Mouse (Mus musculus) hindbrain, embryonic 12.5 days (tissue): ENCODE data around the gene Hist3h2a. TPM values are rescaled to one million over a fixed set of nuclear protein-coding genes. Genes with fewer than 3 reads are reported as not detected.
"Not testable (repeated sequence)": the region's sequence is repeated elsewhere in the genome, so short reads cannot be mapped to it uniquely, and the experiment has no call there.

Experiments used
- ATAC-seq: fragments of 200-750 bp; cut with Nextera tagmentation; 2 replicates; pipeline ENCODE4 v1.8.0; 2017; ENCODE audit warnings: moderate TSS enrichment; ENCODE audit not compliant: low FRiP score
- H3K27ac ChIP-seq: fragments of 300-500 bp; sonication (generic); 2 replicates; pipeline ENCODE4 v1.5.1; 2016; ENCODE audit warnings: mild to moderate bottlenecking
- H3K27me3 ChIP-seq: fragments of 300-500 bp; sonication (generic); 2 replicates; pipeline ENCODE4 v1.6.1; 2016; ENCODE audit warnings: mild to moderate bottlenecking
- H3K36me3 ChIP-seq: fragments of 300-500 bp; sonication (generic); 2 replicates; pipeline ENCODE4 v1.6.1; 2016; ENCODE audit warnings: mild to moderate bottlenecking
- H3K4me1 ChIP-seq: fragments of 300-500 bp; sonication (generic); 2 replicates; pipeline ENCODE4 v1.6.1; 2016
- H3K4me2 ChIP-seq: fragments of 300-500 bp; sonication (generic); replicated peaks from 2 replicates; pipeline ENCODE4 v1.6.1; 2016; ENCODE audit warnings: mild to moderate bottlenecking
- H3K4me3 ChIP-seq: fragments of 300-500 bp; sonication (generic); 2 replicates; pipeline ENCODE4 v1.5.1; 2016; ENCODE audit warnings: mild to moderate bottlenecking
- H3K9ac ChIP-seq: fragments of 300-500 bp; sonication (generic); 2 replicates; pipeline ENCODE4 v1.6.1; 2016; ENCODE audit warnings: mild to moderate bottlenecking, moderate library complexity
- H3K9me3 ChIP-seq: fragments of 300-500 bp; sonication (generic); replicated peaks from 2 replicates; pipeline ENCODE4 v1.6.1; 2016; ENCODE audit warnings: mild to moderate bottlenecking
- WGBS: fragments of 180-500 bp; shearing (Covaris S2); methylation state at CpG from one replicate; pipeline ENCODE4 v1.1.7; 2016; 5-methylcytosine and 5-hydroxymethylcytosine counted together
- polyA plus RNA-seq: library from polyadenylated mRNA; unstranded; fragments of >200 nt; fragmentation: Nextera tagmentation; extraction: Ambion mirVana; gene quantifications from 2 replicates; pipeline ENCODE4 v1.2.1, GENCODE M21; 2016

Hist3h2a gene
- polyA plus RNA-seq, 1 experiment from 2014 or later: 90.1 TPM

DNA sequence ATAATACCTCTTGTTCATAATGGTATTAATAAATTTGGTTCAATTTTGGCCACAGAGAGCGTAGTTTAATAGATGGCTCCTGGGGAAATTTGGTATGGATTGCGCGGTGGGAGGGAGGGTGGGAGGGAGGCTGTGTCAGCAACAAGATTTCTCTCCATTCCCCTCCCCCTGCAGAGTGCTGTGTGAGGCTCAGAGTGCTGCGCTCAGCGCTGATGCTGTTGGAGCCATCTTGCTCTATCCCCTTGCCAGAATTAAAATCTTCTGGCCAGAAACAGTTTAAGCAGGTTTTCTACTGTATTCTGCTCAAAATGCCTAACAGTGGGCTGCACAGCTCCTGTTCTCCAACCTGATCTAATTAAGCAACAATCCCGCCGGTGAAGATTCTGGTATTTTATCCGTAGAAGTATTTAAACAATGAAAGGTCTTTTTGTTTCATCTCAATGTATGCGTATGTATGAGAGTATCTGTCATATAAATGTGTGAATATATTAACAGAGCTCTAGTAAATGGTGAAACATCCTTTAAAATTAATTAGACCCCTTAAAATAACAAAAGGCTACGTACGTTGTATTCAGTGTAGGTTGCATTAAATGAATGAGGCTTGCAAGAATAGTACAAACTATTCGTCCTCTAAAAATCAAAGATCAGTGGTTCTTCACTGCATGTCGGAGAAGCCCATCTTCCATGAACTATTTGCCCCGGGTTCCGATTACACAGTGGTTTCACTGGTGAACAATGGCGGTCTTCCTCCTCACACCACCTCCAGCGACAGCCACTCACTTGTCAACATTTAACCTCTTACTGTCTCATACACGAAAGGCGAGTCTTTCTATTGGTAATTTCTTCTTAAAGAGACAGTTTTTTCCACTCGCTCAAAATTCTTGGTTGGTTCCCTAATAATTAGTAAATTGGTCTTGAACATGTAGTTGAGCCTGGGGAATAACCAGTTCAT, 4.7 kb upstream of the Hist3h2a start:
- no peaks in the 10 kb centered on the region for H3K27me3 ChIP-seq
- H3K4me2 ChIP-seq: peak overlapping the region; percentile 60
- ATAC-seq: peak; percentile 36
- H3K4me3 ChIP-seq: peak overlapping the region; percentile 58
- peak overlapping the region; percentile 99 for H3K27ac ChIP-seq
- H3K9ac ChIP-seq: peak overlapping the region; percentile 91
- WGBS: 4% methylated on average over 20 of the region's 20 CpGs
- no peaks in the 10 kb centered on the region for H3K9me3 ChIP-seq
- H3K4me1 ChIP-seq: peaks cover 27% of the 10 kb centered on the region
- no peaks in the 10 kb centered on the region for H3K36me3 ChIP-seq

DNA sequence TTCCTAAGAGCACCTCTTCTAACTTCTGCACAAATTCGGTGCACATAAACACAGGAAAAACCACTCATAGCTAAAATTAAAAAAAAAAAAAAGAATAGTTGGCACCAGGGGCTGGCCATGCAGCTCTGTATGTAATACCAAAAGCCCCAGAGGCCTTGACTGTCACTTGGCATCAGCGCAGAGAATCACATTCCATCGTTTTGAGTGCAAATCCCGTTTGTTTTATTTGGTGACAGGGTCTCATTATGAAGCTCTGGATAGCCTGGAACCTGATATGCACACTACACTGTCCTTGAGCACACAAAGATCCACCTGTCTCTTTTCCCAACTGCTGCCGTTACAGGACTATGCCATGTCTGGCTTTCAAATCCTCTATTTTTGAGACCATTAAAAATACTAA, 3.3 kb upstream of the Hist3h2a start:
- Histone ChIP-seq H3K4me1 (peaks cover 32% of the 10 kb centered on the region), H3K9ac (peak overlapping the region; percentile 91; the same call in 1 of the 2 replicates), H3K9me3 (no peaks in the 10 kb centered on the region), H3K27ac (peak overlapping the region; percentile 99), H3K4me3 (no peak overlapping the region), H3K4me2 (peak overlapping the region; percentile 60), H3K27me3 (no peaks in the 10 kb centered on the region), H3K36me3 (no peaks in the 10 kb centered on the region)
- 73% methylated on average over 5 of the region's 5 CpGs for WGBS
- no peak for ATAC-seq

DNA sequence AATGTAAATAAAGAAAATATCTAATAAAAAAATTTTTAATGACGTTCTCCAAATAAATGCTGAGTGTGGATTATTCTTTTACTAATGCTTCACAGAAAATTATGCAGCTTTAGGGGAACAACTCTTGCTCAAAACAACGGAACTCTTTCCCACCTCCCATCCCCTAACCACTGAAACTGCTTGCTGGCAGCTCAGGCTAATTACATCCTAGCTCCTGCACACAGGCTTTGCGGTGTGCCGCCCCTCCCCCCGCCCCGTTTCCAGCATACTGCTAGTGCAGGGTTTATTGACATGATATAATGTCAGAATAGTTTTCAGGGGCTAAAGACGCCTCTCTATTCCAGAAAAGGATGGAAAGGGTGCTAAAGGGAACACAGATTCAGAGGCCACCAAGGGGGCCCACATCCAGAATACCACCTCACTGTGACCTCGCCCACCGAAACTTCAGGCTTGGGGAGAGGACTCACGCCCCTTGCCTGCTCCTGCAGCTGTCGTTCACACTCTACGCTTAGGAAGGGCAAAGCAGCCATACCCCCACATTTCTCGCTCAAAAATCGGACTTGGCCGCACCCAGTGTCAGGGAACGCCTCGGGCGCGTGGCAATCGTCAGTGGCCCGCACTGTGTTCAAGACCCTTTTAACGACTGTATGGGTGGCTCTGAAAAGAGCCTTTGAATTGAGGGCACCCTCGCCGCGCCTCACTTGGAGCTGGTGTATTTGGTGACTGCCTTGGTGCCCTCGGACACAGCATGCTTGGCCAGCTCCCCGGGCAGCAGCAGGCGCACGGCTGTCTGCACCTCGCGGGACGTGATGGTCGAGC, 925 bp upstream of the Hist3h2a start:
- peaks cover 47% of the 10 kb centered on the region for H3K4me1 ChIP-seq

DNA sequence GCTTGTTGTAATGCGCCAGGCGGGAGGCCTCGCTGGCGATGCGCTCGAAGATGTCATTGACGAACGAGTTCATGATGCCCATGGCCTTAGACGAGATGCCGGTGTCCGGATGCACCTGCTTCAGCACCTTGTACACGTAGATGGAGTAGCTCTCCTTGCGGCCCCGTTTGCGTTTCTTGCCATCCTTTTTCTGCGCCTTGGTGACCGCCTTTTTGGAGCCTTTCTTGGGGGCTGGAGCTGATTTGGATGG, 390 bp upstream of the Hist3h2a start:
- peak overlapping the region; percentile 99 for H3K27ac ChIP-seq
- peak overlapping the region; percentile 87 for H3K4me3 ChIP-seq
- H3K9me3 ChIP-seq, H3K36me3 ChIP-seq, H3K27me3 ChIP-seq, ATAC-seq: not testable (repeated sequence)
- H3K9ac ChIP-seq: peak overlapping the region; percentile 90
- H3K4me2 ChIP-seq: peak overlapping the region; percentile 95
- H3K4me1 ChIP-seq: peaks cover 49% of the 10 kb centered on the region
- WGBS: 0% methylated on average over 13 of the region's 17 CpGs

More for the DNA sequence above, 925 bp upstream of the Hist3h2a start:
- peak; percentile 33 for ATAC-seq
- no peaks in the 10 kb centered on the region for H3K9me3 ChIP-seq
- H3K27ac ChIP-seq: peak overlapping the region; percentile 99
- WGBS: under 1% methylated on average over 33 of the region's 33 CpGs
- H3K9ac ChIP-seq: peak overlapping the region; percentile 90
- H3K4me2 ChIP-seq: peak overlapping the region; percentile 95
- no peaks in the 10 kb centered on the region for H3K27me3 ChIP-seq
- 0 out of 2 replicates have a peak, but pooled peaks cover 4% of the 10 kb centered on the region for H3K36me3 ChIP-seq
- peak overlapping the region; percentile 87 for H3K4me3 ChIP-seq

DNA sequence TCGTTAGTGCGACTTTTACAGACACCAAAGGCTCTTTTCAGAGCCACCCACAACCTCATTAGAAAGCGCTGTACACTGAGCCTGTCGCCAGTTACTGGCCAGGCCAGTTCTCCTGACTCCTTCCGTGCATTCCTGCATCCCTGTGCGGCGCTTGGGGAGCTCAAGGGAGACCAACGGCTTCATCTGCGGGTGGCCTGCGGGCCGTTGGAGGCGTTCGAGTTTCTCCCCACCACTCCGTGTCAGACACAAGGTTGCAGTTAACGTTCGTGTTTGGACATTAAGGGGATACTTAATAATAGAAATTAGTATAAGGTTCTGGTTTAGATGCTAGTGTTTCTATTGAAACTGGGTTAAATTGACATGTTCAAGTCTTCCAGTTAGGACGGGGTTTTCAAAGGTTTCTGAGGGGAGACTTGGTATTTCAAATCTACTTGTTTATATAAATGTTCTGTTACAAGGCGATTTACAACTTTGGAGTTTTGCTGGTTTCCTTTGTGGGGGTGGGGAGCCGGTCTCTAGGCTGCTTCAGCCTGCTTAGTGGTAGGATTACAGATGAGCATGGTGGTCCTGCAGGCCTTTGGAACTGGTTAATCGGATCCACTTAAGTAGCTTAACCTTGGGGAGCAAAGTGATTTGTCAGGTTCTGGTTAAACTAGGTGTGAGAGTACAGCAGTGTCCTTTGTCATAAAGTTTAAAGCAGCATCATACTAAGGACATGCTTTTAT, 820 bp downstream of the Hist3h2a start:
- no peak for ATAC-seq
- Histone ChIP-seq H3K9ac (peak overlapping the region; percentile 91), H3K27ac (peak overlapping the region; percentile 99), H3K9me3 (no peaks in the 10 kb centered on the region), H3K4me3 (peak overlapping the region; percentile 87), H3K36me3 (0 out of 2 replicates have a peak, but pooled peaks cover 4% of the 10 kb centered on the region), H3K27me3 (no peaks in the 10 kb centered on the region), H3K4me1 (peaks cover 54% of the 10 kb centered on the region), H3K4me2 (peak overlapping the region; percentile 95)
- WGBS: 1% methylated on average over 20 of the region's 20 CpGs

DNA sequence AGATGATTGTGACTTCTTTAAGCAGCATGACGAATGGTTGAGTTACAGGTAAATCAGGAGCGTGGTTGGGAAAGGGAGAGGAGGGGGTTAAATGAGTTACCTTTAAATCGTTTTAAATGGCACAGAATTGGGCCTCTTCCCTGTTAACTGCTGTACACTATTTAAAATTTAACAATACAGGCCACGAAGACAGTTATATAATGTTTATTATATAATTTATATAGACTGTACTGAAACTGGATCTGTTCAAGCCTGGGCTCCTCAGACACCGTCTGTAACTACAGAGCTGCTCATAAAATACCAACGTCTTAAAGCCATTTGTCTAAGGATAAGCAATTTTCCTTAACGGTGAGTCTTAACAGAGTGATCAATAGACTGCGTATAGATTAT, 1.4 kb downstream of the Hist3h2a start:
- Histone ChIP-seq H3K27ac (peak overlapping the region; percentile 99), H3K27me3 (no peaks in the 10 kb centered on the region), H3K36me3 (0 out of 2 replicates have a peak, but pooled peaks cover 4% of the 10 kb centered on the region), H3K4me1 (peaks cover 48% of the 10 kb centered on the region), H3K4me2 (peak overlapping the region; percentile 95), H3K4me3 (peak overlapping the region; percentile 87), H3K9ac (peak overlapping the region; percentile 91), H3K9me3 (no peaks in the 10 kb centered on the region)
- no peak for ATAC-seq
- WGBS: 37% methylated on average over 8 of the region's 8 CpGs

DNA sequence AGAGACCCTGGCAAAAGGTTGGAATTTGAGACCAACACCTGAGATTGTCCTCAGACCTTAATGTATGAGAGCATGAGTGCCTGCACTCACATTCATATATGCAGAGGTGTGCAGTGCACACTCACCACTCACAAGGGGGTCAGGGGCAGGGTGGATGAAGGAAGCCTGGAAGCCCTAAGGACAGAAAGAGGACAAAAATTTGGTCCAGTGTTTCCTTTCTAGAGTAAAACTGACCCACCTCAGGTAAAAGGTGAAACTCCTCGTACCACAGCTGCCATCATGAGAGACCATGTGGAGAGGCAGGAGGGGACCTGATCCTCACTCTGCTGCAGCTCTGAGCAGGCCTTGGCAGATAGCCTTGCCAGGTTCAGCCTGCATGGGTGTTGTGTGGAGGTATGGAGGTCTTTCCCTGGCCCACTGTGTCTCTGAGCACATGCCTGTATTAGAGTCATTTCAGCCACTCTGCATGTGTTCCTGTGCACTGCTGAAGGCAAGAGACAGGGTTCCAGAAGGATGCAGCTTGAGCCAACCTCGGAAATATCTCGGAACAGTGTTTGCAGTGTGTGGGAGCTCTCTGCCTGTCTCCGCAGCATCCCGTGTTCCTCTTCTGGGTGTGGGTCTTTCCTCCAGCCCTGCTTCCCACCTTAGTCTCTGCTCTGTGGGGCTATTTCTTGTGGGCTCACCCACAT, 2.9 kb downstream of the Hist3h2a start:
- Histone ChIP-seq H3K9me3 (peaks cover 4% of the 10 kb centered on the region; the same call in 1 of the 2 replicates), H3K27me3 (peaks cover 10% of the 10 kb centered on the region; the same call in 1 of the 2 replicates), H3K36me3 (0 out of 2 replicates have a peak, but pooled peaks cover 4% of the 10 kb centered on the region), H3K9ac (peak overlapping the region; percentile 91), H3K4me1 (peaks cover 42% of the 10 kb centered on the region), H3K27ac (no peak overlapping the region), H3K4me2 (peak overlapping the region; percentile 95), H3K4me3 (peak overlapping the region; percentile 87)
- 90% methylated on average over 5 of the region's 5 CpGs for WGBS
- ATAC-seq: no peak

DNA sequence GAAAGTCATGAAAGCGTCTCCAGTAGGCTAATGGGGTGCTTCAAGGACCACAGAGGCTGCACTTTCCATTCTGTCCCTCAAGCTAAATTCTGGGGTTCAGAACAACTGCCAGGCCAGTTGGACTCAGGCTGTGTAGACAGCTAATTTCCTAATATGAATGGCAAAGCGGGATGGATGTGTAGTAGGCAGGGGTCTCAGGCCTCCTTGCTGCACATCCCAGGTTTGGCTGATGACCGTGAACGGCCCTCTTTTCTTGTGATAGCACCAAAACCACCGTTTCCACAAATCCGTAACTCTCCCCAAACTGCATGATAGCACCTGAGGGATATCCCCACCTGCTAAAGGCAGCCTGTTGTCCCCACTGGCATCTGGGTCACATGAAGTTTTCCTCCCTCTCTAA, 4.1 kb downstream of the Hist3h2a start:
- WGBS: 87% methylated on average over 6 of the region's 6 CpGs
- Histone ChIP-seq H3K4me3 (no peak overlapping the region), H3K9me3 (peaks cover 4% of the 10 kb centered on the region; the same call in 1 of the 2 replicates), H3K36me3 (0 out of 2 replicates have a peak, but pooled peaks cover 4% of the 10 kb centered on the region), H3K4me2 (peak overlapping the region; percentile 21; the same call in 1 of the 2 replicates), H3K4me1 (peaks cover 39% of the 10 kb centered on the region), H3K27me3 (peaks cover 18% of the 10 kb centered on the region), H3K9ac (no peak overlapping the region), H3K27ac (no peak overlapping the region)
- ATAC-seq: no peak

DNA sequence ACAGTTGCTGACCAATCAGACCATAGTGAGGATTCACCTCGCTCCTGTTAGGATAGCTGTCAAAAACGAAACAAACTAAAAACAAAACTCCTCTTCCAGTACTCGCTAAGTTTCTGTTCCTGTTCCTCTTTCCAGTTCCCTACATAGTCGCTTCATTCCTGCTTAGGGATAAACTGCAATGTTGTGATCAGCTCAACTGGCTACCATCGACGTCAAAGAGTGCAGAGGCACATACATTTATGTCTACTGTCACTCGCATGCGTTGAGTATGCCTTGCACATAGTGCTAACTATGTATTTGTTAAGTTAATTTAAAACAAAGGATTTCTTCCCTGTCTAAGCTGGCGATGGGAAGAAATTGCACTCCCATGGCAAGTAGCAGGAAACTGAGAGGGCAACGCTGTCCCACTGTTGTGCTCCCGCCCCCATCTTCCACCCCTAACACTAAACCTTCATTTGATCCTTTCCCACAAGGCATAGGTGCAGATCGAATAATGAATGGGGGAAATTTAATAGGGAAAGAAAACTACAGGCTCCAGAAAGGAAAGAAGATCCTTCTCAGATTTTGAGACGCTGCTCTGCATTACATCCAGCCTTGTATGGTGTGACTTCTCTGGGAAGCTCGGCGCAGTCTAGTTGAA, 4.8 kb downstream of the Hist3h2a start:
- ATAC-seq: no peak
- peak overlapping the region; percentile 44; the same call in 1 of the 2 replicates for H3K9ac ChIP-seq
- 38% methylated on average over 15 of the region's 15 CpGs for WGBS
- H3K4me2 ChIP-seq: peak overlapping the region; percentile 53
- H3K4me1 ChIP-seq: peaks cover 41% of the 10 kb centered on the region
- H3K27ac ChIP-seq: peak overlapping the region; percentile 77
- peaks cover 4% of the 10 kb centered on the region; the same call in 1 of the 2 replicates for H3K9me3 ChIP-seq
- peaks cover 18% of the 10 kb centered on the region for H3K27me3 ChIP-seq
- H3K4me3 ChIP-seq: peak overlapping the region; percentile 44
- H3K36me3 ChIP-seq: 0 out of 2 replicates have a peak, but pooled peaks cover 4% of the 10 kb centered on the region

DNA sequence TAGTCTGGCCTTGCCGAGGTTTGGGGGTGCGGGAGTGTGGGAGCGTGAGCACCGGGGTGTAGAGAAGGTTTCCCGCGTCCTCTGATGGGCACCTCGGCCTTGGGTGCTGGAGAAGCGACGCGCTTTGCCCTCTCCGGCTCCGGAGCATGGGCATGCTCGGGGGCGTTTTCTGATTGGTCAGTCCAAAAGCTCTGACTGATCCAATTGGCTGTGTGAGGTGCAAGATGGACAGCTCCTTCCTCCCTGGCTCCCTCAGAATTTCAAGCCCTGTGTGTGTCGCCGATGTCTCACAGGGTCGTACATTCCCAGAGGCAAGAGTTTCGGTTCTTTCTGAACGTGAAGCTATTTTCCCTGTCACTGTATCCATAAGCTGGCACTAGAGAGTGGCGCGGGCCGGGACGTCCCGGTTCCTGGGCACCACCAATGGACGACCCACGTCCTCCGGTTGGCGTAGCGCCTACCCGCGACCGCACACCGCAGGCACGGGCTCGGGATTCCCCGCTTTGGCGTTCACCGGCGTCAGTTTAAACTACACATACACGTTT, 5.5 kb downstream of the Hist3h2a start:
- ATAC-seq: peak; percentile 85
- peaks cover 4% of the 10 kb centered on the region; the same call in 1 of the 2 replicates for H3K9me3 ChIP-seq
- H3K36me3 ChIP-seq: 0 out of 2 replicates have a peak, but pooled peaks cover 4% of the 10 kb centered on the region
- H3K27me3 ChIP-seq: peaks cover 18% of the 10 kb centered on the region
- H3K4me3 ChIP-seq: peak overlapping the region; percentile 44
- 4% methylated on average over 40 of the region's 40 CpGs for WGBS
- peaks cover 45% of the 10 kb centered on the region for H3K4me1 ChIP-seq
- H3K27ac ChIP-seq: peak overlapping the region; percentile 77
- peak overlapping the region; percentile 53 for H3K4me2 ChIP-seq
- peak overlapping the region; percentile 44 for H3K9ac ChIP-seq
